Mouse (Mus musculus) midbrain, embryonic 11.5 days (tissue): ENCODE data around the gene Naglu. TPM values are rescaled to one million over a fixed set of nuclear protein-coding genes. Genes with fewer than 3 reads are reported as not detected.

ENCODE experiments used
- ATAC-seq: fragments of 200-750 bp; cut with Nextera tagmentation; 2 replicates; pipeline ENCODE4 v1.8.0; 2017; ENCODE audit warnings: moderate TSS enrichment, moderate library complexity; ENCODE audit not compliant: low FRiP score
- DNase-seq: peaks from one replicate; pipeline ENCODE4 v3.0.0; 2015; ENCODE audit warnings: low spot score; ENCODE audit errors: missing footprints
- H3K27ac ChIP-seq: fragments of 300-500 bp; sonication (generic); 2 replicates; pipeline ENCODE4 v1.5.1; 2014; ENCODE audit warnings: low read depth, low read length
- H3K27me3 ChIP-seq: fragments of 300-500 bp; sonication (generic); 2 replicates; pipeline ENCODE4 v1.6.1; 2014; ENCODE audit warnings: mild to moderate bottlenecking, low read length, moderate library complexity, mixed read lengths; ENCODE audit not compliant: control insufficient read depth, insufficient read depth
- H3K36me3 ChIP-seq: fragments of 300-500 bp; sonication (generic); 2 replicates; pipeline ENCODE4 v1.6.1; 2014; ENCODE audit warnings: mild to moderate bottlenecking, low read length, moderate library complexity, mixed read lengths; ENCODE audit not compliant: control insufficient read depth, insufficient read depth
- H3K4me1 ChIP-seq: fragments of 300-500 bp; sonication (generic); 2 replicates; pipeline ENCODE4 v1.6.1; 2014; ENCODE audit warnings: low read length; ENCODE audit not compliant: control insufficient read depth, insufficient read depth
- H3K4me2 ChIP-seq: fragments of 300-500 bp; sonication (generic); 2 replicates; pipeline ENCODE4 v1.6.1; 2014; ENCODE audit warnings: mild to moderate bottlenecking, moderate library complexity
- H3K4me3 ChIP-seq: fragments of 300-500 bp; sonication (generic); 2 replicates; pipeline ENCODE4 v1.5.1; 2014; ENCODE audit warnings: low read depth, low read length
- H3K9ac ChIP-seq: fragments of 300-500 bp; sonication (generic); 2 replicates; pipeline ENCODE4 v1.6.1; 2014; ENCODE audit warnings: low read length
- H3K9me3 ChIP-seq: fragments of 300-500 bp; sonication (generic); 2 replicates; pipeline ENCODE4 v1.6.1; 2016; ENCODE audit warnings: low read length; ENCODE audit not compliant: control insufficient read depth
- WGBS: fragments of 180-500 bp; shearing (Covaris S2); extraction: QIAGEN DNeasy Blood & Tissue Kit; methylation state at CpG from one replicate; pipeline ENCODE4 v1.1.7; 2014; 5-methylcytosine and 5-hydroxymethylcytosine counted together
- polyA plus RNA-seq: library from polyadenylated mRNA; unstranded; fragments of >200 nt; fragmentation: Nextera tagmentation; extraction: Ambion mirVana; gene quantifications from 2 replicates; pipeline ENCODE4 v1.2.1, GENCODE M21; 2014

The Naglu gene
- polyA plus RNA-seq, 1 experiment from 2014 or later, result 6.9 TPM

GRCm38 (mm10) chr11:101034614-101035327, 35.0 kb upstream of the Naglu start:
- H3K4me3 ChIP-seq, result no peak overlapping the region
- no peak overlapping the region for H3K4me2 ChIP-seq
- H3K27me3 ChIP-seq, result no peaks in the 10 kb centered on the region
- ATAC-seq (no peak), DNase-seq (no peak)
- WGBS, result 92% methylated on average over 8 of the region's 8 CpGs
- H3K4me1 ChIP-seq, result no peaks in the 10 kb centered on the region
- H3K27ac ChIP-seq, result no peak overlapping the region
- no peak overlapping the region for H3K9ac ChIP-seq
- no peaks in the 10 kb centered on the region for H3K9me3 ChIP-seq
- peaks cover 13% of the 10 kb centered on the region for H3K36me3 ChIP-seq

GRCm38 (mm10) chr11:101035328-101035695, 34.5 kb upstream of the Naglu start:
- H3K4me1 ChIP-seq, result no peaks in the 10 kb centered on the region
- ATAC-seq (no peak), DNase-seq (no peak)
- H3K9ac ChIP-seq, result no peak overlapping the region
- H3K36me3 ChIP-seq, result peaks cover 14% of the 10 kb centered on the region
- no peaks in the 10 kb centered on the region for H3K9me3 ChIP-seq
- no peak overlapping the region for H3K4me3 ChIP-seq
- 89% methylated on average over 4 of the region's 4 CpGs for WGBS
- H3K4me2 ChIP-seq, result no peak overlapping the region
- H3K27ac ChIP-seq, result no peak overlapping the region
- no peaks in the 10 kb centered on the region for H3K27me3 ChIP-seq

- H3K27ac ChIP-seq, result no peak overlapping the region
- ATAC-seq (no peak), DNase-seq (no peak)
- no peak overlapping the region for H3K4me3 ChIP-seq
- peaks cover 17% of the 10 kb centered on the region for H3K36me3 ChIP-seq
- no peak overlapping the region for H3K9ac ChIP-seq
- no peaks in the 10 kb centered on the region for H3K4me1 ChIP-seq
- no peaks in the 10 kb centered on the region for H3K9me3 ChIP-seq
- 89% methylated on average over 10 of the region's 10 CpGs for WGBS
- no peak overlapping the region for H3K4me2 ChIP-seq
- no peaks in the 10 kb centered on the region for H3K27me3 ChIP-seq
Measured at GRCm38 (mm10) chr11:101037795-101038194, 32.0 kb upstream of the Naglu start.

- ATAC-seq (no peak), DNase-seq (no peak)
- no peaks in the 10 kb centered on the region for H3K27me3 ChIP-seq
- H3K4me2 ChIP-seq, result no peak overlapping the region
- no peak overlapping the region for H3K9ac ChIP-seq
- no peaks in the 10 kb centered on the region for H3K9me3 ChIP-seq
- no peak overlapping the region for H3K4me3 ChIP-seq
- H3K36me3 ChIP-seq, result peaks cover 23% of the 10 kb centered on the region
- H3K4me1 ChIP-seq, result no peaks in the 10 kb centered on the region
- 94% methylated on average over 4 of the region's 4 CpGs for WGBS
- H3K27ac ChIP-seq, result no peak overlapping the region
Measured at GRCm38 (mm10) chr11:101045826-101046225, 24.0 kb upstream of the Naglu start.

GRCm38 (mm10) chr11:101046440-101046839, 23.4 kb upstream of the Naglu start:
- peaks cover 23% of the 10 kb centered on the region for H3K36me3 ChIP-seq
- H3K9me3 ChIP-seq, result no peaks in the 10 kb centered on the region
- no peak overlapping the region for H3K4me2 ChIP-seq
- no peak overlapping the region for H3K27ac ChIP-seq
- 73% methylated on average over 9 of the region's 9 CpGs for WGBS
- no peak for ATAC-seq
- no peak overlapping the region for H3K9ac ChIP-seq
- DNase-seq, result no peak
- H3K4me1 ChIP-seq, result no peaks in the 10 kb centered on the region
- no peak overlapping the region for H3K4me3 ChIP-seq
- H3K27me3 ChIP-seq, result no peaks in the 10 kb centered on the region

- no peak overlapping the region for H3K9ac ChIP-seq
- no peak overlapping the region for H3K27ac ChIP-seq
- DNase-seq (no peak), ATAC-seq (no peak)
- H3K4me3 ChIP-seq, result no peak overlapping the region
- no peaks in the 10 kb centered on the region for H3K4me1 ChIP-seq
- 89% methylated on average over 3 of the region's 3 CpGs for WGBS
- H3K4me2 ChIP-seq, result no peak overlapping the region
- H3K27me3 ChIP-seq, result no peaks in the 10 kb centered on the region
- H3K9me3 ChIP-seq, result no peaks in the 10 kb centered on the region
- peaks cover 20% of the 10 kb centered on the region; the same call in 1 of the 2 replicates for H3K36me3 ChIP-seq
Measured at GRCm38 (mm10) chr11:101047502-101047901, 22.3 kb upstream of the Naglu start.

- ATAC-seq (no peak), DNase-seq (no peak)
- 92% methylated on average over 9 of the region's 9 CpGs for WGBS
- Histone ChIP-seq H3K9me3 (no peaks in the 10 kb centered on the region), H3K27ac (no peak overlapping the region), H3K27me3 (no peaks in the 10 kb centered on the region), H3K36me3 (peaks cover 8% of the 10 kb centered on the region), H3K4me3 (no peak overlapping the region), H3K4me2 (no peak overlapping the region), H3K9ac (no peak overlapping the region), H3K4me1 (no peaks in the 10 kb centered on the region)
Measured at GRCm38 (mm10) chr11:101050359-101050758, 19.5 kb upstream of the Naglu start.

GRCm38 (mm10) chr11:101051051-101051493, 18.7 kb upstream of the Naglu start:
- peaks cover 3% of the 10 kb centered on the region for H3K36me3 ChIP-seq
- H3K4me3 ChIP-seq, result no peak overlapping the region
- H3K4me2 ChIP-seq, result no peak overlapping the region
- H3K27ac ChIP-seq, result no peak overlapping the region
- DNase-seq (no peak), ATAC-seq (no peak)
- no peak overlapping the region for H3K9ac ChIP-seq
- no peaks in the 10 kb centered on the region for H3K9me3 ChIP-seq
- 95% methylated on average over 6 of the region's 6 CpGs for WGBS
- no peaks in the 10 kb centered on the region; the same call in 1 of the 2 replicates for H3K27me3 ChIP-seq
- H3K4me1 ChIP-seq, result no peaks in the 10 kb centered on the region

- Histone ChIP-seq H3K9ac (no peak overlapping the region), H3K27ac (no peak overlapping the region), H3K4me3 (no peak overlapping the region), H3K36me3 (no peaks in the 10 kb centered on the region; the same call in 1 of the 2 replicates), H3K27me3 (no peaks in the 10 kb centered on the region; the same call in 1 of the 2 replicates), H3K4me1 (no peaks in the 10 kb centered on the region), H3K9me3 (no peaks in the 10 kb centered on the region), H3K4me2 (no peak overlapping the region)
- DNase-seq (no peak), ATAC-seq (no peak)
- 83% methylated on average over 8 of the region's 8 CpGs for WGBS
Measured at GRCm38 (mm10) chr11:101051617-101052016, 18.2 kb upstream of the Naglu start.
